Mouse (Mus musculus) CH12.LX (cell line): ENCODE measurements at regions not wholly inside any gene's neighbourhood (a gene's known extent, or its start where the extent isn't known, plus 50 kb on each side); places are given as distances from the start of the nearest gene placed in this dataset.

Source experiments
- DNase-seq: peaks from one replicate; pipeline ENCODE4 v3.0.0-alpha.2; 2013; ENCODE audit errors: extremely low read depth
- H3K27ac ChIP-seq: 2 replicates; pipeline ENCODE4 v1.5.1; 2012; ENCODE audit warnings: low read depth, mild to moderate bottlenecking, control low read depth, moderate library complexity; ENCODE audit not compliant: insufficient read depth
- H3K27me3 ChIP-seq: replicated peaks from 2 replicates; pipeline ENCODE3; 2012; ENCODE audit warnings: inconsistent platforms
- H3K36me3 ChIP-seq, 2 experiments: replicated peaks in 1 of 2; 2 replicates each; pipeline versions ENCODE3 to v1.6.1; 2012; ENCODE audit warnings: inconsistent platforms in 1 of 2, low read length in 1 of 2, mild to moderate bottlenecking in 1 of 2, mixed read lengths in 1 of 2, moderate library complexity in 1 of 2; ENCODE audit not compliant: control insufficient read depth in 1 of 2, insufficient read depth in 1 of 2
- H3K4me1 ChIP-seq, 2 experiments: 2 replicates each; pipeline ENCODE4 v1.6.1; 2012; ENCODE audit warnings: inconsistent platforms in 1 of 2, moderate library complexity in 1 of 2; ENCODE audit not compliant: insufficient read depth in 2 of 2, control insufficient read depth in 1 of 2
- H3K4me2 ChIP-seq: 2 replicates; pipeline ENCODE4 v1.6.1; 2012; ENCODE audit warnings: low read depth, mild to moderate bottlenecking, control low read depth; ENCODE audit not compliant: poor library complexity, insufficient read depth, severe bottlenecking
- H3K4me3 ChIP-seq, 3 experiments: fragments of 150-350 bp in 1 of 3; sonication (generic) in 1 of 3; replicated peaks in 1 of 3; 2 replicates each; pipeline versions ENCODE3 to v1.5.1; 2011 to 2012; ENCODE audit warnings: low read depth in 2 of 3, low read length in 2 of 3, mild to moderate bottlenecking in 2 of 3, moderate library complexity in 2 of 3, control low read depth in 1 of 3, improper control_type of control experiment in 1 of 3, inconsistent platforms in 1 of 3, mixed read lengths in 1 of 3; ENCODE audit not compliant: poor library complexity in 1 of 3
- H3K79me2 ChIP-seq: replicated peaks from 2 replicates; pipeline ENCODE4 v1.6.1; 2012; ENCODE audit warnings: mild to moderate bottlenecking, moderate library complexity; ENCODE audit not compliant: control insufficient read depth, poor library complexity, insufficient read depth, severe bottlenecking; ENCODE audit errors: extremely low read depth
- H3K9ac ChIP-seq: 2 replicates; pipeline ENCODE4 v1.6.1; 2012; ENCODE audit warnings: low read depth, mild to moderate bottlenecking, control low read depth, moderate library complexity; ENCODE audit not compliant: insufficient read depth
- H3K9me3 ChIP-seq: replicated peaks from 2 replicates; pipeline ENCODE3; 2012; ENCODE audit warnings: low read length, inconsistent platforms, mixed read lengths
- BHLHE40 ChIP-seq: IDR thresholded peaks from 2 replicates; pipeline ENCODE4 v1.6.1; 2011; ENCODE audit warnings: mild to moderate bottlenecking, low read depth, low read length, improper control_type of control experiment
- CHD1 ChIP-seq: IDR thresholded peaks from 2 replicates; pipeline ENCODE4 v1.6.1; 2012; ENCODE audit warnings: low read depth, low read length, improper control_type of control experiment, inconsistent platforms
- CTCF ChIP-seq, 2 experiments: IDR thresholded peaks in 1 of 2; conservative IDR thresholded peaks in 1 of 2; 2 replicates each; pipeline ENCODE4 v1.5.1; 2011 to 2012; ENCODE audit warnings: low read depth in 2 of 2, low read length in 2 of 2, improper control_type of control experiment in 1 of 2, inconsistent platforms in 1 of 2, mild to moderate bottlenecking in 1 of 2, moderate library complexity in 1 of 2
- ELF1 ChIP-seq: IDR thresholded peaks from 2 replicates; pipeline ENCODE4 v1.6.1; 2014; ENCODE audit warnings: low read depth, mild to moderate bottlenecking, inconsistent platforms, low read length, improper control_type of control experiment
- EP300 ChIP-seq: IDR thresholded peaks from 2 replicates; pipeline ENCODE4 v1.6.1; 2011; ENCODE audit warnings: low read length, improper control_type of control experiment
- ETS1 ChIP-seq: conservative IDR thresholded peaks from 2 replicates; pipeline ENCODE4 v1.6.1; 2012; ENCODE audit warnings: low read depth, mild to moderate bottlenecking, inconsistent platforms, low read length, improper control_type of control experiment, moderate library complexity
- HCFC1 ChIP-seq: IDR thresholded peaks from 2 replicates; pipeline ENCODE4 v1.6.1; 2012; ENCODE audit warnings: low read depth, mild to moderate bottlenecking, inconsistent platforms, low read length, improper control_type of control experiment
- JUND ChIP-seq: conservative IDR thresholded peaks from 2 replicates; pipeline ENCODE4 v1.6.1; 2011; ENCODE audit warnings: low read depth, low read length, improper control_type of control experiment
- KAT2A ChIP-seq: IDR thresholded peaks from 2 replicates; pipeline ENCODE4 v1.6.1; 2012; ENCODE audit warnings: low read length, improper control_type of control experiment, inconsistent platforms; ENCODE audit not compliant: insufficient replicate concordance
- MEF2A ChIP-seq: IDR thresholded peaks from 2 replicates; pipeline ENCODE4 v1.6.1; 2014; ENCODE audit warnings: low read depth, mild to moderate bottlenecking, inconsistent platforms, low read length, improper control_type of control experiment, borderline replicate concordance
- MYC ChIP-seq: IDR thresholded peaks from 2 replicates; pipeline ENCODE4 v1.6.1; 2011; ENCODE audit warnings: low read depth, mild to moderate bottlenecking, improper control_type of control experiment, low read length
- PAX5 ChIP-seq: IDR thresholded peaks from 2 replicates; pipeline ENCODE4 v1.6.1; 2012; ENCODE audit warnings: low read length, inconsistent platforms, mixed read lengths
- POLR2A ChIP-seq: IDR thresholded peaks from 2 replicates; pipeline ENCODE4 v1.6.1; 2011; ENCODE audit warnings: low read depth, mild to moderate bottlenecking, improper control_type of control experiment, low read length
- SMC3 ChIP-seq: IDR thresholded peaks from 2 replicates; pipeline ENCODE4 v1.6.1; 2011; ENCODE audit warnings: low read depth, low read length, improper control_type of control experiment
- TBP ChIP-seq: conservative IDR thresholded peaks from 2 replicates; pipeline ENCODE4 v1.6.1; 2011; ENCODE audit warnings: low read depth, low read length, improper control_type of control experiment
- TCF12 ChIP-seq: IDR thresholded peaks from 2 replicates; pipeline ENCODE4 v1.6.1; 2014; ENCODE audit warnings: low read depth, mild to moderate bottlenecking, inconsistent platforms, low read length, improper control_type of control experiment
- UBTF ChIP-seq: IDR thresholded peaks from 2 replicates; pipeline ENCODE4 v1.6.1; 2012; ENCODE audit warnings: low read depth, mild to moderate bottlenecking, inconsistent platforms, low read length, improper control_type of control experiment, moderate library complexity
- USF2 ChIP-seq: conservative IDR thresholded peaks from 2 replicates; pipeline ENCODE4 v1.6.1; 2011; ENCODE audit warnings: low read depth, low read length, improper control_type of control experiment
- ZC3H11A ChIP-seq: IDR thresholded peaks from 2 replicates; pipeline ENCODE4 v1.6.1; 2012; ENCODE audit warnings: low read depth, mild to moderate bottlenecking, inconsistent platforms, low read length, improper control_type of control experiment
- ZNF384 ChIP-seq: IDR thresholded peaks from 2 replicates; pipeline ENCODE4 v1.6.1; 2012; ENCODE audit warnings: low read depth, low read length, improper control_type of control experiment, inconsistent platforms
- dilution Hi-C: fragments of 300-500 bp; cut with MboI; formaldehyde crosslinking; loops from 2 replicates; pipeline ENCODE4 v1.14.3; 2020; ENCODE audit warnings: low sequenced_read_pairs; ENCODE audit not compliant: extremely low pct_unique_long_range_greater_than_20kb, extremely low pct_ligation_motif_present
- in situ Hi-C: fragments of 300-500 bp; cut with MboI; formaldehyde crosslinking; loops from 3 replicates; pipeline ENCODE4 v1.14.3; 2019; ENCODE audit warnings: low sequenced_read_pairs, low pct_ligation_motif_present, low pct_unique_long_range_greater_than_20kb, mixed read lengths

DNA sequence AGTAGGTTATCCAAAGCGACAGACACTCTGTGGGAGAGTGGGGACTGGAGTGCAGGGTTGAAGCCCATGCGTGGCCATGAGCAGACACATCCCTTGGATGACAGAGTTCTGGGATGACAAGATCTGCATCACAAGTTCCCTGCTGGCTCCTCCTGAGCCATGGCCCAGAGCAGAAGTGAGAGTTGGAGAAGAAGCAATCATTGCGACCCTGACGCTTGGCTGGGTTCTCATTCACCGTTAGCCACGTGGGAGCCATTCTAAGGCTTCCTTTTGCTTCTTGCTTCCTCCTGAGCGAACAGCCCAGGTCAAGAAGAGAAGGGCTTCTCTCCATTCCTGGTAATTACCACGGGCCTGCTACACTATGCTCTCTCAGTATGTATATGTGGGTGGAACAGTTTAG is 244.6 kb downstream of the Foxo1 start:
- H3K4me2 ChIP-seq, result no peak overlapping the region
- TF ChIP-seq SMC3 (no peak), TBP (no peak), BHLHE40 (no peak), ZC3H11A (no peak), KAT2A (no peak), MYC (no peak), ELF1 (no peak), CHD1 (no peak), EP300 (no peak), POLR2A (no peak), TCF12 (no peak), ZNF384 (no peak), ETS1 (no peak), USF2 (no peak), PAX5 (no peak), MEF2A (no peak), HCFC1 (no peak), UBTF (no peak)
- H3K27me3 ChIP-seq, result no peaks in the 10 kb centered on the region
- H3K27ac ChIP-seq, result no peak overlapping the region
- dilution Hi-C loops (no loop called here), in situ Hi-C loops (no loop called here)
- H3K36me3 ChIP-seq, result no peaks in the 10 kb centered on the region
- H3K4me1 ChIP-seq, result peaks cover 0 to 8% of the 10 kb centered on the region in 2 experiments; a peak in 2 of 4 replicates
- DNase-seq, result no peak
- H3K9ac ChIP-seq, result no peak overlapping the region
- peaks cover 9% of the 10 kb centered on the region for H3K9me3 ChIP-seq
- H3K79me2 ChIP-seq, result no peaks in the 10 kb centered on the region
- no peak overlapping the region for H3K4me3 ChIP-seq

DNA sequence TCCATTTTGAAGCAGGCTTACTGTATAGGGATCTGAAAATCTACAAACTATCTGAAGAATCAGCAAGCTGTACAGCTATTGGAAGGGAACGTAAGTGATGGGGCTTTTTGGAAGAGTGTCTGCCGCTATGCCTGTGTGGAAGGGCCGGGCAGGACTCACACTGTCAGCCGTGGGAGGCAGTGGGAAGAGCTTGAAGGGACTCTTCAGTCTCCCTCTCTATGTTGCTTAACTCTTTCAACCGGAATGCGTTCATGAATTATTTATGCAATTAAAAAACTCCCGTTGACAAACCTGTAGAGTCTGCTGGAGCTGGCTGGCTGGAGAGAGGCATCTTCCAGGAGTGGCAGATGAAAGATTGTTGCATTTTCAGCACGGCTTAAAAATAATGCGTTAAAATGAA is 243.4 kb downstream of the Foxo1 start:
- no peak for DNase-seq
- dilution Hi-C loops (no loop called here), in situ Hi-C loops (no loop called here)
- peaks cover 17% of the 10 kb centered on the region for H3K9me3 ChIP-seq
- no peak overlapping the region for H3K4me3 ChIP-seq
- H3K27ac ChIP-seq, result no peak overlapping the region
- no peaks in the 10 kb centered on the region for H3K36me3 ChIP-seq
- TF ChIP-seq CTCF (conservative IDR thresholded peaks at IDR 0.05 in 1 of 2, IDR thresholded peaks at IDR 0.05 in 1 of 2; ENCODE audit: low read depth in 2 of 2, low read length in 2 of 2) (no peak), JUND (no peak), BHLHE40 (no peak), USF2 (no peak)
- peaks cover 0 to 8% of the 10 kb centered on the region in 2 experiments; a peak in 2 of 4 replicates for H3K4me1 ChIP-seq
- H3K79me2 ChIP-seq, result no peaks in the 10 kb centered on the region
- no peaks in the 10 kb centered on the region for H3K27me3 ChIP-seq
- no peak overlapping the region for H3K4me2 ChIP-seq
- H3K9ac ChIP-seq, result no peak overlapping the region
